Mouse (Mus musculus): ENCODE measurements around the gene Sh3d19. TPM values are rescaled to one million over a fixed set of nuclear protein-coding genes. Genes with fewer than 3 reads are reported as not detected.
A peak's percentile ranks its signal among the peaks of the same experiment; 100 is the strongest.

Gene Sh3d19
- polyA plus RNA-seq, 1 experiment from 2014 or later = 41.6 TPM

DNA sequence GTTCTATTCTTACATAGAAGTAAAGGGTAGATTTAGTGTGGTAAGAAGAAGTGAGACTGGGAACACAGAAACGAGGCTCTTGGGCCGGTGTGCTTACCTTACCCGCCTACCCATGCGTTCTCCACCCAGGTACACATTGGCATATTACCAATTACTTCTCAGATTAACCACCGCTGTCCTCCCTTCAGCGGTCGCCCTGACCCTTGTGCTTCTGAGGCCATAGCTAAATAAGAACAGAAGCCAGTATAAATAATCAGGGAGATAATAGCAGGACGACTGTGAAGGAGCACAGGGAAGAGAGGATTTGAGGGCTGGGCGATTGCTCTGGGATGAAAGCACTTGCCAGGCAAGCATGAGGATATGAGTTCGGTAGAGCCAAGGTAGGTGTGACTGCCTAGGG is 42.9 kb downstream of the Sh3d19 start:
- Histone ChIP-seq H3K4me3 (replicated peaks) (no peak overlapping the region), H3K4me2 (replicated peaks) (no peak overlapping the region), H3K9me3 (no peaks in the 10 kb centered on the region), H3K27ac (no peak overlapping the region), H3K4me1 (replicated peaks) (peaks cover 13% of the 10 kb centered on the region), H3K9ac (no peak overlapping the region), H3K36me3 (no peaks in the 10 kb centered on the region), H3K27me3 (replicated peaks) (no peaks in the 10 kb centered on the region)
- no peak for ATAC-seq
- 67% methylated on average over 10 of the region's 10 CpGs for WGBS

DNA sequence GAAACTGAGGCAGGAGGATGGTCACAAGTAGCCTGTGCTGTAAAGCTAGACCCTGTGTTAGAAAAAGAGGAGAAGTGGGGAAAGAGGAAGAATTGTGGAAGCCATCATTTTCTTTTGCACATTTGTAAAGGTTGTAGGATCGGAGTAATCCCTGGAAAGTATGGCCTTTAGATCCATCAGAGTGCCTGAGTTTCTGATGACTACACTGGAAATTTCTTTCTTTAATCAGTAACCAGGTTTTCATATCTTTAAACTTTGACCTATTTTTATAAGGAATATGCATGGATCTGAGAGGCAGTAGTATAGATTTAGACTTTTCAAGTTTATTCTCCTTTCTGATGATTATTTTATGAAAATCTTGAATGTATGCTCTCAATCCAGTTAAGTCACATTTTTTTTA is 46.1 kb downstream of the Sh3d19 start:
- 86% methylated on average over 1 of the region's 1 CpGs for WGBS
- 0 out of 2 replicates have a peak, but pooled peaks have one; percentile 45 for ATAC-seq
- Histone ChIP-seq H3K9ac (no peak overlapping the region), H3K36me3 (no peaks in the 10 kb centered on the region), H3K9me3 (no peaks in the 10 kb centered on the region), H3K27ac (no peak overlapping the region), H3K4me1 (replicated peaks) (0 out of 2 replicates have a peak, but pooled peaks cover 2% of the 10 kb centered on the region), H3K4me2 (replicated peaks) (no peak overlapping the region), H3K27me3 (replicated peaks) (no peaks in the 10 kb centered on the region), H3K4me3 (replicated peaks) (no peak overlapping the region)

DNA sequence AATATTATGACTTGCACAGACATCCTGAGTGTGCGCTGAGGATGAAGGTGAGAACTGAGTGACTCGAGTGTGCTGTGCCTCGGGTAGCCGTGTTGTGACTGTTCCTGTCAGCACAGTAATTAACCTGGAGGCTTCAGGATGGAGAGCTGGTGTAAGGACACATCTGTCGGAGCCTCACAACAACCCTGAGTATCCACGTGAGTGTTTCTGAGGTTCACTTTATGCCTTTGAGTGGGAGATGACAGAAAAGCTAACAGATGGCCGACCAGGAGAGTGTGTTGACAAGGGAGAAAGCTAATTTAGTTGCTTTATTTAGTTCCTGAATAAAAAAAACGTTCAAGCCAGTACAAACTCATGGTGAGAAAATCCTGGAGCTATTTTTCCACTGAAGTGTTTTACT is 46.6 kb downstream of the Sh3d19 start:
- Histone ChIP-seq H3K4me1 (replicated peaks) (0 out of 2 replicates have a peak, but pooled peaks cover 2% of the 10 kb centered on the region), H3K9ac (no peak overlapping the region), H3K4me3 (replicated peaks) (no peak overlapping the region), H3K27ac (no peak overlapping the region), H3K9me3 (no peaks in the 10 kb centered on the region), H3K4me2 (replicated peaks) (no peak overlapping the region), H3K36me3 (no peaks in the 10 kb centered on the region), H3K27me3 (replicated peaks) (no peaks in the 10 kb centered on the region)
- ATAC-seq = no peak
- 76% methylated on average over 8 of the region's 8 CpGs for WGBS

DNA sequence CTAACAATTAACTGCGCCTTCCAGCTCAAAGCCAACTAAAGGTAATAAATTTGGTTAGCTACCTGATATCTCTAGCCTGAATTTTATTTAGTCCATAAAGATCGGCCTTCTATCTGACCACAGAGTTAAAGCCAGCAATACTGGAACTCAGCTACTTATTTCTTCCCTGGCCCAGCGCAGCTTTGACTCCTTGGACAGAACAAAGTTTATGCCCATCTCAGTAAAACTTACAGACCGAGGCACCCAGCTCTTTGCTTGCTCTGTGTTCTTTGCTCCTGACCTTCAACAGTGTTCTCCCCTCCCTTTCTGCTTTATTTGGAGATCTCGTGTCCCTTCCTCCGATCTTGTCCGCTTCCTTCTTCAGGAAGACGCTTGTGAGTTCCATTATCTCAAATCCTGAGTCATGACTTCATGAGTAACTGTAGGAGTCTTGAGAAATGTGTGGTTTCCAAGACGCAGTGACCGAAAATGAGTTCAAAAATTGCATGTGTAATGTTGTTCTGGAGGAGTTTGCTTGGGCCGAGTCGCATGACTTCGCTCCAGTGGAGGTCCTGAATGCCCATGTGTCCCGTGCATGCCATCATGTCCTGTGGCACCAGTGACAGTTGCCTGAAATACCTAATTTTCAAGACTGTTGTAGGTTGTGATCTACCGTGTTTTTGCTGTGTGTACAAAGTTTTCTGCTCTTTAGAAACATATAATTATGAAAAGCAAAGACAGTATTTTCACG is 50.2 kb downstream of the Sh3d19 start:
- no peaks in the 10 kb centered on the region for H3K27me3 ChIP-seq (replicated peaks)
- no peaks in the 10 kb centered on the region for H3K4me1 ChIP-seq (replicated peaks)
- 81% methylated on average over 16 of the region's 16 CpGs for WGBS
- no peak overlapping the region for H3K27ac ChIP-seq
- no peak overlapping the region for H3K4me2 ChIP-seq (replicated peaks)
- H3K9ac ChIP-seq = no peak overlapping the region
- H3K4me3 ChIP-seq (replicated peaks) = no peak overlapping the region
- no peak for ATAC-seq
- H3K36me3 ChIP-seq = no peaks in the 10 kb centered on the region
- H3K9me3 ChIP-seq = no peaks in the 10 kb centered on the region

DNA sequence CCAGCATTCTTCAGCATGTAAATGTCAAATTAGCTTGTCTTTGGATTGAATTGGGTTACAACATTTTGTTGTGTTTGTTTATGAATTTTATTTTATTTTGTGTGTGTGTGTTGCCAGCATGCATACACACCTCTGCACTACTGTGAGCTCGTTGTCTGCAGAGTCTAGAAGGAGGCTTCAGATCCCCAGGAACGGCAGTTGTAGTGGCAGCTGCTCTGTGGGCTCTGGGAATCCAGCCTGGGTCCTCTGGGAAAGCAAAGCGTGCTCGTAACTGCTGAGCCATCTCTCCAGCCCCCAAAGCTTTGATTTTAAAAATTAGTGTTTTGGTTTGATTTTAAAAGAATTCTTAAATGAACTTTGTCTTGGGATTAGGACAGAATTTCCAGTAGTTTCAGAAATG is 50.7 kb downstream of the Sh3d19 start:
- no peaks in the 10 kb centered on the region for H3K9me3 ChIP-seq
- no peak overlapping the region for H3K27ac ChIP-seq
- H3K36me3 ChIP-seq = no peaks in the 10 kb centered on the region
- H3K9ac ChIP-seq = no peak overlapping the region
- no peak for ATAC-seq
- H3K4me2 ChIP-seq (replicated peaks) = no peak overlapping the region
- 94% methylated on average over 4 of the region's 4 CpGs for WGBS
- H3K4me3 ChIP-seq (replicated peaks) = no peak overlapping the region
- no peaks in the 10 kb centered on the region for H3K4me1 ChIP-seq (replicated peaks)
- no peaks in the 10 kb centered on the region for H3K27me3 ChIP-seq (replicated peaks)

DNA sequence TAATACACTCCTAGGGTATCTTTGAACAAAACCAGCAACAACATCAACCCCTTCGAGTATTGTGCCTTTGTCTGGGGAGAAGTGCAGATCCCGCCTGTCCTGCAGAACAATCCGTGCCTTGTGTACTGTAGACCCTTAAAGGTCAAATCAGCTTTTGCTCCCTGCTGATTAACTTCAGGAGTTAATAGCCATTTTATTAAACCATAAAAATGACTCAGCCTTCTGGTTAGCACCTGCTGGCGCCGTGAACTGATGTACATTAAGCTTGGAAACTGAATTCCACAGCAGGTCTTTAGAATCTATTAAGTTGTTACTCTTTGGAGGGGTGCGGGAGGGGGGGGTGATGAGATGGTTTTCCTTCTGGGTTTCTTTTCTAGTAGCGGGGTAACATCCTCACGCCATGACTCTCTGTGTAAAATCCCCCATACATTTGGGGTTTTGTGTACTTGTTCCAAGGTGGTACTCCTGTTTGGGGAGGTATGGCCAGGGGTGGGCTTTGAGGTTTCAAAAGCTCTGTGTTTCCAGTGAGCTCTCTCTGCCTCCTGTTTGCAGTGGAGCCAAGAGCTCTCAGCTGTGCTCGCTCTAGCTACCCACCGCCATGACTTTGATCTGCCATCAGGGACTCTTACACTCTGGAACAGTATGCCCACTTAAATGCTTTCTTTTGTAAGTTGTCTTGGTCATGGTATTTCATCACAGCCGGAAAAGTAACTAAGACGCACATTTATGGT is 53.3 kb downstream of the Sh3d19 start:
- H3K27me3 ChIP-seq (replicated peaks) = no peaks in the 10 kb centered on the region
- H3K4me2 ChIP-seq (replicated peaks) = no peak overlapping the region
- no peak overlapping the region for H3K27ac ChIP-seq
- H3K36me3 ChIP-seq = no peaks in the 10 kb centered on the region
- H3K4me3 ChIP-seq (replicated peaks) = no peak overlapping the region
- no peak for ATAC-seq
- no peak overlapping the region for H3K9ac ChIP-seq
- no peaks in the 10 kb centered on the region for H3K4me1 ChIP-seq (replicated peaks)
- WGBS = 85% methylated on average over 12 of the region's 12 CpGs
- no peaks in the 10 kb centered on the region for H3K9me3 ChIP-seq

DNA sequence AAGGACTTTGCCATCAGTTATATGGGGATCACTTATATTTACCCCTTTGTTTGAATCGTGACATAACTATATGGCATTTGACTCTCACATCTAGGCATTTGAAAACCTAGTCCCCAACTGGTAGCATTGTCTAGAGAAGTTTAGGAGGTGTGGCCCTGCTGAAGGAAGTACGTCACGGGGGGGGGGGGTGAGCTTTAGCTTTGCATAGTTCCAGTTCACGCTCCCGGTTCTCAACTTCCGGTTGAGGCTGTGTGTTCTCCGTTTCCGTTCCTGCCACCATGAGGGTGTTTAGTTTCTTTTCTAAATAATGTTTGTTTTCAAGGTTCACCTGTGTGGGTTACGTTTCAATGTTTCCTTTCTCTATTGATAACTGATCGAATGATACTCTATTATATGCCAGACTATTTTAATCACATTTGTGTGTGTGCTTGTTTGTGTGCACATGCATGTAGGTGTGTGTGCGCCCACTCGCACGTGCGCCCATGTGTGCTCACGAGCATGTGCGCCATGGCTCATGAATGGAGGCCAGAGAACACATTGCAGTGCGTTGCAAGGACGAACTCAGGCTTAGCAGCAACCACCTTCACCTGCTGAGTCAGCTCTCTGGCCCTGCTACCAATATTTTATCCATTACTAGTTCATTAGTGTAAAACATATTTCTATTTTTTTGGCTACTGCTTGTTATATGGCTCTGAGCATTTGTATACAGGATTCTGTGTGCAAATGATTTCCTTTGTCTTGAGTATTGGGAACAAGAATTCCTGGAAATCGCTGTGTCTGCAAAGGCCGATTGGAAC is 54.6 kb downstream of the Sh3d19 start:
- WGBS = 93% methylated on average over 20 of the region's 20 CpGs
- no peak overlapping the region for H3K4me2 ChIP-seq (replicated peaks)
- H3K4me3 ChIP-seq (replicated peaks) = no peak overlapping the region
- no peak overlapping the region for H3K27ac ChIP-seq
- H3K4me1 ChIP-seq (replicated peaks) = no peaks in the 10 kb centered on the region
- H3K9me3 ChIP-seq = no peaks in the 10 kb centered on the region
- no peaks in the 10 kb centered on the region for H3K36me3 ChIP-seq
- ATAC-seq = no peak
- no peaks in the 10 kb centered on the region for H3K27me3 ChIP-seq (replicated peaks)
- no peak overlapping the region for H3K9ac ChIP-seq

GRCm38 (mm10) chr3:86028658-86029375 is 57.9 kb downstream of the Sh3d19 start:
- H3K4me1 ChIP-seq (replicated peaks) = no peaks in the 10 kb centered on the region

DNA sequence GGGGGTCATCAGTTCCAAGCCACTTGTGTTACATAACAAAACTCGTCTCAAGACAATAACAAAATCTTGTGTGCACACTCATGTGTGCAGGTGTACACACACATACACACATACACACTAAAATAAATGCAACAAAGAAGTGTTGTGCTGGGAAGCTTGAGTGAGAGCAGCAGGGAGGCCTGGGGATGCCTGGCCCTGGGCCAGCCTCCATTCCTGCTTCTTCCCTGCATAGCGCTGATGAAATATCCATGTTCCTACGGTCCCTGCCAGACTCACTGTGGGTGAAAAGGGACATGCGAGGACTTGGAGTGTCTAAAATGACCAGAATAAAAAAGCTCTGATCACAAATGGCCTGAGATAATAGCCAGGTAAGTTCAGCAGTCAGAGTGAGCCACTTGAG is 59.7 kb downstream of the Sh3d19 start:
- Histone ChIP-seq H3K27ac (no peak overlapping the region), H3K36me3 (no peaks in the 10 kb centered on the region), H3K27me3 (replicated peaks) (no peaks in the 10 kb centered on the region), H3K4me2 (replicated peaks) (no peak overlapping the region), H3K4me1 (replicated peaks) (no peaks in the 10 kb centered on the region), H3K9me3 (no peaks in the 10 kb centered on the region), H3K9ac (no peak overlapping the region), H3K4me3 (replicated peaks) (no peak overlapping the region)
- WGBS = 59% methylated on average over 4 of the region's 4 CpGs
- no peak for ATAC-seq

More at GRCm38 (mm10) chr3:86028658-86029375, 57.9 kb downstream of the Sh3d19 start:
- Histone ChIP-seq H3K27me3 (replicated peaks) (no peaks in the 10 kb centered on the region), H3K4me3 (replicated peaks) (no peak overlapping the region), H3K4me2 (replicated peaks) (no peak overlapping the region), H3K9me3 (no peaks in the 10 kb centered on the region), H3K27ac (no peak overlapping the region), H3K9ac (no peak overlapping the region), H3K36me3 (no peaks in the 10 kb centered on the region)
- WGBS = 81% methylated on average over 15 of the region's 15 CpGs
- ATAC-seq = no peak

- Histone ChIP-seq H3K9me3 (no peaks in the 10 kb centered on the region), H3K27ac (no peak overlapping the region), H3K4me1 (replicated peaks) (0 out of 2 replicates have a peak, but pooled peaks cover under 1% of the 10 kb centered on the region), H3K4me2 (replicated peaks) (no peak overlapping the region), H3K4me3 (replicated peaks) (no peak overlapping the region), H3K36me3 (0 out of 2 replicates have a peak, but pooled peaks cover 2% of the 10 kb centered on the region), H3K9ac (no peak overlapping the region), H3K27me3 (replicated peaks) (no peaks in the 10 kb centered on the region)
- peak; percentile 54 for ATAC-seq
- 71% methylated on average over 9 of the region's 9 CpGs for WGBS
These were observed 62.7 kb downstream of the Sh3d19 start for GRCm38 (mm10) chr3:86033455-86034090.

- Histone ChIP-seq H3K4me1 (replicated peaks) (peaks cover 9% of the 10 kb centered on the region; the same call in 1 of the 2 replicates), H3K4me3 (replicated peaks) (no peak overlapping the region), H3K27me3 (replicated peaks) (no peaks in the 10 kb centered on the region), H3K9ac (no peak overlapping the region), H3K27ac (no peak overlapping the region), H3K36me3 (peaks cover 3% of the 10 kb centered on the region; the same call in 1 of the 2 replicates), H3K4me2 (replicated peaks) (no peak overlapping the region), H3K9me3 (no peaks in the 10 kb centered on the region)
- no peak for ATAC-seq
- WGBS = 65% methylated on average over 9 of the region's 9 CpGs
These were observed 67.1 kb downstream of the Sh3d19 start for GRCm38 (mm10) chr3:86037926-86038484.
